Mouse (Mus musculus) hindbrain, embryonic 16.5 days (tissue): ENCODE data around the gene Aacs. TPM values are rescaled to one million over a fixed set of nuclear protein-coding genes. Genes with fewer than 3 reads are reported as not detected.

ENCODE experiments used
- ATAC-seq: fragments of 200-750 bp; cut with Nextera tagmentation; 2 replicates; pipeline ENCODE4 v1.8.0; 2017; ENCODE audit warnings: moderate TSS enrichment, moderate library complexity
- H3K27ac ChIP-seq: fragments of 300-500 bp; sonication (generic); 2 replicates; pipeline ENCODE4 v1.5.1; 2014; ENCODE audit warnings: low read depth, mild to moderate bottlenecking, control low read depth, low read length, moderate library complexity
- H3K27me3 ChIP-seq: fragments of 300-500 bp; sonication (generic); replicated peaks from 2 replicates; pipeline ENCODE4 v1.6.1; 2014; ENCODE audit warnings: low read length; ENCODE audit not compliant: control insufficient read depth, insufficient read depth
- H3K36me3 ChIP-seq: fragments of 300-500 bp; sonication (generic); 2 replicates; pipeline ENCODE4 v1.6.1; 2014; ENCODE audit warnings: mild to moderate bottlenecking, low read length, moderate library complexity, mixed read lengths; ENCODE audit not compliant: control insufficient read depth, insufficient read depth
- H3K4me1 ChIP-seq: fragments of 300-500 bp; sonication (generic); 2 replicates; pipeline ENCODE4 v1.6.1; 2014; ENCODE audit warnings: low read depth, low read length; ENCODE audit not compliant: control insufficient read depth, insufficient read depth
- H3K4me2 ChIP-seq: fragments of 300-500 bp; sonication (generic); 2 replicates; pipeline ENCODE4 v1.6.1; 2014; ENCODE audit warnings: mild to moderate bottlenecking, low read length, control low read depth, moderate library complexity
- H3K4me3 ChIP-seq: fragments of 300-500 bp; sonication (generic); 2 replicates; pipeline ENCODE4 v1.5.1; 2014; ENCODE audit warnings: mild to moderate bottlenecking, low read length, control low read depth, moderate library complexity
- H3K9ac ChIP-seq: fragments of 300-500 bp; sonication (generic); 2 replicates; pipeline ENCODE4 v1.6.1; 2014; ENCODE audit warnings: low read depth, mild to moderate bottlenecking, control low read depth, low read length, moderate library complexity
- H3K9me3 ChIP-seq: fragments of 300-500 bp; sonication (generic); 2 replicates; pipeline ENCODE4 v1.6.1; 2014; ENCODE audit warnings: mild to moderate bottlenecking, low read length, moderate library complexity; ENCODE audit not compliant: control insufficient read depth
- WGBS: fragments of 180-500 bp; shearing (Covaris S2); extraction: QIAGEN DNeasy Blood & Tissue Kit; methylation state at CpG from one replicate; pipeline ENCODE4 v1.1.7; 2014; 5-methylcytosine and 5-hydroxymethylcytosine counted together
- polyA plus RNA-seq: library from polyadenylated mRNA; unstranded; fragments of >200 nt; fragmentation: Nextera tagmentation; extraction: Ambion mirVana; gene quantifications from 2 replicates; pipeline ENCODE4 v1.2.1, GENCODE M21; 2015

Gene Aacs
- polyA plus RNA-seq, 1 experiment from 2014 or later = 123 TPM

DNA sequence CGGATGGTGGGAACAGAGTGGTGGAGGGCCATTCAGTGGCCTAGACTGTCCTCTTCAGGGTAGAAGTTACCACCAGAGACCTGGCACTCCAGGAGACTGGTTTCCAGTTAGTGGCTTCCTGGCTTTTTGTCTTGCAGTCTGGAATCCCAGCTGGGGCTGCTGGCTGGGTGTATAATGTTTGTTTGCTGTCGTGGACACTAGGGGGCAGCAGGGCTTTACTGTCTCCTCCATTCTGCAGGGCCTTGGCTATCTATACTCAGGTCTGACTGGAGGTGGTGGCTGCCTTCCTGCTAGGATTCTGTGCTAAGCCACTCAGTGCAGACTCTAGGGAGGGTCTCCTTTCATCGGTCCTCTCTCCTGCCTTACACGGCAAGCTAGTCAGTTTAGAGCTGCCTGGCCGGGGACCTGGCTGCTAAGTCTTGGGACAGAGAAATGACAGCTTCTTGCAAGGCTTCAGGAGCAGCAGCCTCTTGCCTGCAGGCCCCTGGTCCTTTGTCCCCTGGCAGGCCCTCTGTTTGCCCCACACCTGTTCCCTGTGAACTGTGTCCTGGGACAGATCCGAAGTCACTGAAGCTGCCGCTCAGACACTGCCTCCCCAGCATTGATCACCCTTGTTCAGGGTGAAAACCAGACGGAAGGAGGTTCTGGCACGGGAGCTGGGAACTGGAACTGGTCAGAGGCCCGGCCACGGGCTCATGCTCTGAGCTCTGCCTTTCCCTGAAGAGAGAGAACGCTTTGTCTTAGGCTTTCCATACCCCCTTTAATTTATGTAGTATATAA lies 22.4 kb downstream of the Aacs start:
- H3K9ac ChIP-seq = peak overlapping the region; percentile 18
- H3K4me1 ChIP-seq = peaks cover 2% of the 10 kb centered on the region; the same call in 1 of the 2 replicates
- no peak overlapping the region for H3K4me3 ChIP-seq
- no peak overlapping the region for H3K27ac ChIP-seq
- H3K9me3 ChIP-seq = no peaks in the 10 kb centered on the region
- H3K27me3 ChIP-seq = no peaks in the 10 kb centered on the region
- ATAC-seq = peak; percentile 70
- H3K36me3 ChIP-seq = peaks cover 4% of the 10 kb centered on the region; the same call in 1 of the 2 replicates
- H3K4me2 ChIP-seq = no peak overlapping the region
- 64% methylated on average over 12 of the region's 12 CpGs for WGBS

DNA sequence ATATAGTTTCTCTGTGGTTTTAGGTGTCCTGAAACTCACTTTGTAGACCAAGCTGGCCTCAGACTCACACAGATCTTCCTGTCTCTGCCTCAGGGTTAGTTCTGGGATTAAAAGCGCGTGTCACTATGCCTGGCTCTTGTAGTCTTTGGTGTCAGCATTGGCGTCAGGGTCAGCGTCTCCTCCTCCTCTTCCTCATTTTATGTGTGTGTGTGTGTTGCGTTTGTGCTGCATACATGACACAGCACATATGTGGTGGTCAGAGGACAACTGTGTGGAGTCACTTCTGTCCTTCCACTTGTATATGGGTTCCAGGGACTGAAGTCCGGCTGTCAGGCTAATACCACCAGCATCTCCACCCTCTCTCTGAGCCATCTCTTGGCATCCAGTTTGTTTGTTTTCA lies 25.9 kb downstream of the Aacs start:
- no peak for ATAC-seq
- H3K27me3 ChIP-seq = no peaks in the 10 kb centered on the region
- H3K36me3 ChIP-seq = peaks cover 9% of the 10 kb centered on the region; the same call in 1 of the 2 replicates
- H3K27ac ChIP-seq = no peak overlapping the region
- no peak overlapping the region for H3K9ac ChIP-seq
- 92% methylated on average over 6 of the region's 6 CpGs for WGBS
- H3K4me1 ChIP-seq = peaks cover 2% of the 10 kb centered on the region; the same call in 1 of the 2 replicates
- no peaks in the 10 kb centered on the region for H3K9me3 ChIP-seq
- no peak overlapping the region for H3K4me3 ChIP-seq
- H3K4me2 ChIP-seq = no peak overlapping the region

GRCm38 (mm10) chr5:125502186-125502585 lies 26.6 kb downstream of the Aacs start:
- no peak for ATAC-seq
- no peak overlapping the region for H3K27ac ChIP-seq
- H3K9me3 ChIP-seq = no peaks in the 10 kb centered on the region
- H3K9ac ChIP-seq = no peak overlapping the region
- H3K4me2 ChIP-seq = no peak overlapping the region
- WGBS = 26% methylated on average over 3 of the region's 3 CpGs
- H3K4me1 ChIP-seq = peaks cover 2% of the 10 kb centered on the region; the same call in 1 of the 2 replicates
- H3K27me3 ChIP-seq = no peaks in the 10 kb centered on the region
- H3K4me3 ChIP-seq = no peak overlapping the region
- peaks cover 9% of the 10 kb centered on the region; the same call in 1 of the 2 replicates for H3K36me3 ChIP-seq

- H3K4me3 ChIP-seq = no peak overlapping the region
- H3K9ac ChIP-seq = no peak overlapping the region
- no peak overlapping the region for H3K27ac ChIP-seq
- no peaks in the 10 kb centered on the region for H3K27me3 ChIP-seq
- no peaks in the 10 kb centered on the region for H3K4me1 ChIP-seq
- WGBS = 91% methylated on average over 6 of the region's 6 CpGs
- ATAC-seq = no peak
- H3K9me3 ChIP-seq = no peaks in the 10 kb centered on the region
- H3K36me3 ChIP-seq = peaks cover 14% of the 10 kb centered on the region
- H3K4me2 ChIP-seq = no peak overlapping the region
These were observed 28.0 kb downstream of the Aacs start for GRCm38 (mm10) chr5:125503628-125504027.

- 59% methylated on average over 11 of the region's 11 CpGs for WGBS
- H3K36me3 ChIP-seq = peaks cover 21% of the 10 kb centered on the region
- no peak overlapping the region for H3K9ac ChIP-seq
These were observed 29.1 kb downstream of the Aacs start for GRCm38 (mm10) chr5:125504692-125505091.

DNA sequence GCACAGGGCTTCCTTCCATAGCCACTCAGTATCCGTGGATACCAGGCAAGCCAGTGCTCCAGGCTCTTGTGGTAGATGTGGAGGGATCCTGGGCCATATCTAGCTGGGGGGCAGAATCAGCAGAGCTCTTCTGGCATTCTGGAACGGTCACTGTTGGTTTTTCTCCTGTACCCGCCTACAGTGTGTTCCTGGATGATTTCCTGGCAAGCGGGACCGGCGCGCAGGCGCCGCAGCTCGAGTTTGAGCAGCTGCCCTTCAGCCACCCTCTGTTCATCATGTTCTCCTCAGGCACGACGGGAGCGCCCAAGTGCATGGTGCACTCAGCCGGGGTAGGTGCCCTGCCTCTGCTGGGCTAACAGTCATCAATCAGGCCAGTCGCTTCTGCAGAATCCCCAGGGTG lies 30.4 kb downstream of the Aacs start:
- Histone ChIP-seq H3K4me3 (no peak overlapping the region), H3K4me2 (no peak overlapping the region), H3K27ac (no peak overlapping the region), H3K36me3 (peaks cover 25% of the 10 kb centered on the region), H3K27me3 (no peaks in the 10 kb centered on the region), H3K9me3 (no peaks in the 10 kb centered on the region), H3K9ac (no peak overlapping the region), H3K4me1 (no peaks in the 10 kb centered on the region)
- 59% methylated on average over 15 of the region's 15 CpGs for WGBS
- ATAC-seq = no peak

More at GRCm38 (mm10) chr5:125504692-125505091, 29.1 kb downstream of the Aacs start:
- H3K4me3 ChIP-seq = no peak overlapping the region
- no peak for ATAC-seq
- H3K4me1 ChIP-seq = no peaks in the 10 kb centered on the region
- H3K9me3 ChIP-seq = no peaks in the 10 kb centered on the region
- no peaks in the 10 kb centered on the region for H3K27me3 ChIP-seq
- no peak overlapping the region for H3K27ac ChIP-seq
- no peak overlapping the region for H3K4me2 ChIP-seq

DNA sequence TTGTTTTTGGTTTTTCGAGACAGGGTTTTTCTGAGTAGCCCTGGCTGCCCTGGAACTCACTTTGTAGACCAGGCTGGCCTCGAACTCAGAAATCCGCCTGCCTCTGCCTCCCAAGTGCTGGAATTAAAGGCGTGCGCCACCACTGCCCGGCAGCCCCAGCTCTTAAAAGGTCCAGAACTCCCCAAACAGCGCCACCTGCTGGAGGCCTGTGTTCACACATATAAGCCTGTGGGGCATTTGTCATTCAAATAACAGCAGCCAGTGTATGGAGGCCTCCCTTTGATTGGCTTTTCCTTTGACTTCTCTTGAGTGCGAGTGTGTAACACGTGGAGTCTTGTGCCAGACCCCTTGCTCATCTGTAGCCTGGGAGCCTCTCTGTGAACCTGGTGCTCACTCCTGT lies 32.0 kb downstream of the Aacs start:
- no peaks in the 10 kb centered on the region for H3K4me1 ChIP-seq
- no peaks in the 10 kb centered on the region for H3K27me3 ChIP-seq
- H3K27ac ChIP-seq = no peak overlapping the region
- H3K9ac ChIP-seq = no peak overlapping the region
- H3K36me3 ChIP-seq = peaks cover 36% of the 10 kb centered on the region
- WGBS = 95% methylated on average over 9 of the region's 9 CpGs
- no peaks in the 10 kb centered on the region for H3K9me3 ChIP-seq
- H3K4me3 ChIP-seq = no peak overlapping the region
- H3K4me2 ChIP-seq = no peak overlapping the region
- no peak for ATAC-seq

- ATAC-seq = no peak
- 94% methylated on average over 10 of the region's 10 CpGs for WGBS
- H3K4me3 ChIP-seq = no peak overlapping the region
- H3K36me3 ChIP-seq = peaks cover 40% of the 10 kb centered on the region
- H3K9me3 ChIP-seq = no peaks in the 10 kb centered on the region
- H3K4me1 ChIP-seq = no peaks in the 10 kb centered on the region
- no peak overlapping the region for H3K4me2 ChIP-seq
- H3K27ac ChIP-seq = no peak overlapping the region
- no peaks in the 10 kb centered on the region for H3K27me3 ChIP-seq
- no peak overlapping the region for H3K9ac ChIP-seq
These were observed 32.4 kb downstream of the Aacs start for GRCm38 (mm10) chr5:125508006-125508405.

DNA sequence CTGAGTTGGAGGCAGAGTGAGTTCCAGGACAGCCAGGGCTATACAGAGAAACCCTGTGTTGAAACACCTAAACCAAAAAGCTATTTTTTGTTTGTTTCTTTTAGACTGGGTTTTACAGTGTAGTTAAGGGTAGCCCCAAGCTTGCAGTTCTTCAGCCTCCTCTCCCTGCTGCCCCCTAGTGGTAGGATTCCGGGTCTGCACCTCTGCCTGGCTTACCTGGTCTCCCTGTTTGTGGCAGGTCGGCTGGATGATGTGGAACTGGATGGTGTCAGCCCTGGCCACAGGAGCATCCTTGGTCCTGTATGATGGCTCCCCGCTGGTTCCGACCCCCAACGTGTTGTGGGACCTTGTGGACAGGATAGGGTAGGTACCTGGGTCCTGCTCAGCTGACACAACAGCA lies 33.9 kb downstream of the Aacs start:
- no peaks in the 10 kb centered on the region for H3K4me1 ChIP-seq
- 53% methylated on average over 5 of the region's 5 CpGs for WGBS
- no peaks in the 10 kb centered on the region for H3K9me3 ChIP-seq
- no peak for ATAC-seq
- H3K9ac ChIP-seq = no peak overlapping the region
- H3K27ac ChIP-seq = no peak overlapping the region
- no peaks in the 10 kb centered on the region for H3K27me3 ChIP-seq
- no peak overlapping the region for H3K4me2 ChIP-seq
- H3K36me3 ChIP-seq = peaks cover 42% of the 10 kb centered on the region
- no peak overlapping the region for H3K4me3 ChIP-seq
